Mouse (Mus musculus) cerebellum, postnatal 25 days (tissue): ENCODE measurements around the gene Asdurf.
"Not testable (repeated sequence)": the region's sequence is repeated elsewhere in the genome, so short reads cannot be mapped to it uniquely, and the experiment has no call there.

Source experiments
- DNase-seq, 2 experiments: peaks; one replicate each; pipeline ENCODE4 v3.0.0; 2021; ENCODE audit warnings: mixed read lengths in 2 of 2

Gene Asdurf

DNA sequence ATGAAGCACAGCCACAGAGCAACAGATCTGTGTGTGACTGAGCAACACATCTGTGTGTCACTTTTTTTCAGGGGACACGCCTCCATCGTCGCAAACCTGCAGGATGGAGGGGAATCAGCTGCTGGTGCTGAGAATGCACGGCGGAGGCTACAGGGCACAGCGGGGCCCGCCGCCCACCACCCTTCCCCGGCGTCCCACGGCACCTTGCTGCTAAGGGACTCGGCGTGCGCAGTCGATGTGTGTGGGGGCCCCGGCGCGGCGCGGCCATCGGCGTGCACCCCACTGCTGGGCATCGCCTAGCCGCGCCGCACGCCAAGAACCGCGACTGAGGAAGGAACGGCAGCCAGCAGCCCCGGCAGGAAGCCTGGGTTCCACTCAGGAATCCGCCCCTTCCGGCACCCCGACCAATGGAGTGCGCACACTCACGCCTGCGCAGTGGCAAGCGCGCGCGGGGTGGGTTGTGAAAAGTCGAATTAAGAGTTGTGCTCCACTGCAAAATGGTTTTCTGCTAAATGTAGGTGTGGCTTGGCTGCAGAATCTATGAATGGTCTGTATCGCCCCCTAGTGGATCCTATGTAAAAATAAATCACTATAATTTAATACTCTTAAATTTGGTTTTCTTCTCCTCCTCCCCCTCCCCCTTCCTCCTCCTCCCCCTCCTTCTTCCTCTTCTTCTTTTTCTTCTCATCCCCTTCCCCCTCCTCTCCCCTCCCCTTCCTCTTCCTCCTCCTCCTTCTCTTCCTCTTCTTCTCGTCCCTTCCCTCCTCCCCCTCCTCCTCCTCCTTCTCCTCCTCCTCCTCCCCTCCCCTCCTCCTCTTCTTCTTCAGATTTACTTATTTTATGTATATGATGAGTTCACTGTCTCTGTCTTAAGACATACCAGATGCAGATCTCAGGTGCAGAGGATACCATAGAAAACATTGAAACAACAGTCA lies at the start of gene Asdurf, which contains the start of the genes Gm28551 and Asnsd1:
Gene Asdurf (minus strand): TSS at position 293 of the 935 bp plus-strand sequence.
Gene Gm28551 (minus strand): TSS at position 341 of the 935 bp plus-strand sequence.
Gene Asnsd1 (minus strand): TSS at position 426 of the 935 bp plus-strand sequence.
- peak; percentile 97 for DNase-seq

DNA sequence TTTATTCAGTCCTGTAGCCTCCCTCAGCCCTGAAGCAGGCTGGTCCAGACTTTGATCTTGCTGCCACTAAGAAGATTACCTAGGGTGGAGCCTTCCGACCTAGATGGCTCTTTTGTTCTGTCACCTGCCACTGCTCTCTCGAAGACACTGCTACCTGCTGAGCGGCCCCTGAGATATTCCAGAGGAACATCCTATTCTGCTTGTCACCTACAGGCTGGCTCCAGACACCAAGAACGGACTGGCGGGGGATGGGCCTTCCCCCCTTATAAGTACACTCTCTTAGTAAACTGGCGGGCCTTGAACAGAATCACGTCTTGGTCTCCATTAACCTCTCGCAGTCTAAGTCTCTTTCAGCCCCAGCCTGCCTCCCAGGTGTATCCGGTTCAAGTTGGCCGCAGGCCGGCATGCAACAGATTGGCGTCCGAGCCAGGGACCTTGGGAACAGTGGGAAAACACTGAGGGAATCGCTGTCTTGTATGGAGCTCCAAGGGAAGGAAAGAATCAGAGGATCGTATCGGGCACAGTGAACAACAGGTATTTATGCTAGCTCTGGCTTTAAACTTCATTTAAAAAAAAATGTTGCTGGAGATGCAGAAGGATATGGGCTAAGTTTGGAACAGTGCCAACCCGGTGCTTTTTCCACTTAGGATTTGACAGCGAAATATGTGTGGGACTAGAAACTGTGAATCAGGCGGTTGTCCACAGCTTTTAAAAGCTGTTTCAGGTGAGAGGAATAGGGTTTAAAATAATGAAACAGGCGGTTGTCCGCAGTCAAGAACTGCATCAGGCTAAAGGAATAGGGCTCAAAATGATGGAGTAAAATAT lies 41.7 kb upstream of the Asdurf start:
- peak; percentile 54 to 63 for DNase-seq

GRCm38 (mm10) chr1:53388762-53389161 lies 36.3 kb upstream of the Asdurf start:
- peak in 1 of 2 experiments; percentile 6 for DNase-seq

DNA sequence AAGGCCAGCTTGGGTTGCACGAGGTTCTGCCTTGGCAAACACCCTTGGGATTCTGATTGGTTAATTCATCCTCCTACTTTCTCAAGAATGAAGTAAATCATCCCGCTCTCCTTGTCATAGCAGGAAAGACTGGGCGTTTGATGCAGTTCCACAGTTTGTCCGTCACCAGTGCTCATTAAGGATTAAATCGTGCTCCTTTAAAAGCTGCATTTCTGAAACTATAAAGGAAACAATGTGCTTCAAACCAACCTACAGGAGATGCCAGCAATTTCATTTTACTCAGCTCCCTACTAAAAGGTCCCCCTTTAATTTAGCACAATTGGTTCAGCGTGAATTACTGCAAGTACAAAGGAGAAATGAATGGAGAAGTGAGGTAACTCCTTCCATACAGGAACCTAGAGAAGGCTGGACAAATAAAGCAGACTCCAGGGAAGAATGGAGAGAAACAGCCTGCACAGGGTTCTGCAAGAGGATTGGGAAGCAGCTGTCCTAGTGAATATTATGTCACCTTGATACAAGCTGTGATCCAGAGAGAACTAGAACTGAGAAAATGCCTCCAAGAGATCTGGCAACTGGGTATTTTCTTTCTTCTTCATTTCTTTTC lies 31.8 kb upstream of the Asdurf start:
- no peak for DNase-seq

GRCm38 (mm10) chr1:53377731-53378130 lies 25.3 kb upstream of the Asdurf start:
- DNase-seq: no peak

DNA sequence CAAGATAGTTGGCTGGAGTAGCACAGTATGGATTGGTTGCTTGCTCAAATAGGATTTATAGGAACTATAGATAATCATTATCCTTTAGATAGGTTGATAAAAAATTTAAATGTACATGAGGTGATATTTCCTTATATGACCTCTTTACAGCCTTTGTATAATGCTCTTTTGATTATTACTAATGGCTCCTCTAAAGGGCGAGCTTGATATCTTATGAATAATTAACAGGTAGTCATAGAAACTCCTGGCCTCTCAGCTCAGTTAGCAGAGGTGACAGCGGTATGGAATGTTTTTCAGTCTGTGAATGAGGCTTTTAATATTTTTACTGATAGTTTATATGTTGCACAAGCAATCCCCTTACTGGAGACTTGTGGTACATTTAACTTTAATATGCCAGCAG lies 23.5 kb upstream of the Asdurf start:
- not testable (repeated sequence) for DNase-seq

DNA sequence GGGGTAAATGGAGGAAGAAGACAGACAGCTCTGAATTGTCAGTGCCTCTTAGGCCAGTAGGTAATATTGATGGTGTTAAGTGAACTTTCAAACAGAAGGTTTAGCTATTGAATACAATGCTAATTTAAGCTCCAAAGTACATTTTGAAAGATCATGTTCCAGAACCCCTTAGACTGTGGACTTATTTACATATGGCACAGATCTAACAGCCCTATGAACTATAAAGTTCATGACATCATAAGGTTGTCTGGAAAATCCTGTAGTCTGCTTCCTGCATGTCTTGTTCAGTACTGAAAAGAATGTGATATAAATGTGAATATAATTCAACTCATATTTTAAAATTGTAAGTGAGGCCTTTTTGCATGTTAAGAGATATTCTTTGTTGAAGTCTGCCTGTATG lies 6.6 kb upstream of the Asdurf start:
- DNase-seq: no peak

DNA sequence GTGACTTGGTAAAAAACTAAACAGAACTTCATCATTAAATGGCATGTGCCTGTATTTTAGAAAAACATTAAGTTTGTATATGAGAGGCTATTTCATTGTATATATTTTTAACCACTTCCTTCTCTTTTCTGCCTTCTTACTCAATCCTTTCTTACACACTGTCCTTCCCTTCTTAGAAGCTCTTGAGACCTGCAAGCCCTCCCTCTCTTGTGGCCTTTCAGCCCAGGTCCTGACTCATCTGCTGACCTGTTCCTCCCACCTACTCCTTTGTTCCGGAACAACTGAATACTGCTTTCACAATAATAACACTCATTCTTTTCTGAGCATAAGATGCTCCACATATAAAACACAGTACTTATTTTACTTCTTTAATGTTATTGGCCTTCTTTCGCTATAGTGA lies 11.3 kb downstream of the Asdurf start:
- DNase-seq: no peak

- DNase-seq: not testable (repeated sequence)
Measured at GRCm38 (mm10) chr1:53337403-53337802, 15.0 kb downstream of the Asdurf start.

DNA sequence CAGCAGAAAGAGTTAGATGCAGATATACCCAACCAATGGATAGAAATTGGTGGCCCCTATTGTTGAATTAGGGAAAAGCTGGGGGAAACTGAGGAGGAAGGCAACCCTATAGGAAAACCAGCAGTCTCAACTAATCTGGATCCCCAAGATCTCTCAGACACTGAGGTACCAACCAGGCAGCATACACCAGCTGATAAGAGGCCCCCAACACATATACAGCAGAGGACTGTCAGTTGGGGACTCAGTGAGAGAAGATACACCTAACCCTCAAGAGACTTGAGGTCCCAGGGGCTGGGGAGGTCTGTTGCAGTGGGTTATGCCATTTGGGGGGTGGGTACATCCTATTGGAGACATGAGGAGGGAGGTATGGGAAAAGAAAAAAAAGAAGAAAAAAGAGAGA lies 17.0 kb downstream of the Asdurf start:
- no peak for DNase-seq

- DNase-seq: not testable (repeated sequence)
Measured at GRCm38 (mm10) chr1:53333527-53333926, 18.9 kb downstream of the Asdurf start.

DNA sequence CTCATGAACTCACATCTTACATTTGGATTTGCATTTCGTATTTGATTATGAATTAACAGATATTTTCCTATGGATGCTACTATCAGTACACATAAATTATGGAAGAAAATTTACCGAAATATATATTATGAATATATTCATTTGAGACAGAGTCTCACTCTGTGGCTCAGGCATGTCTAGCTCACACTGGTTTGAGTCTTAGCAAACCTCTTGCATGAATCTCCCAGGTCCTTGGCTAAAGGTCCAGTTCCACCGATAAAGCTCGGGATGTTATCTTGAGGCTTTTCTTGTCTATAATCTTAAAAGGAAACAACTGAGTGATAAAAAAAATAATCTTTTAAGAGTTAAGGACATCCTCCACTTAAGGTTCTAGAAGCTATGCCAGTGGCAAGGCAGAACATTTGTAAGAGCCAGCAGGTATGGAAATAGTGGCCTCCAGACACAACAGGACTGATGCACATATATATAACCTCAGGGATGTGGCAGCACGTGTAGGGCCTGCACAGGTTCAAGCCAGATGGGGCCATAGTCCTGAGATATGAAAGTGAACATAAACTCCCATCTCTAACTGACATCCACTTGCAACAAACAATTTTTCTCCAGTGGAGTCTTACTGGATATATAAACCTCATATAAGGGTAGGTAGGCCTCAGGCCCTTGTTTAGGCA lies 27.5 kb downstream of the Asdurf start:
- no peak for DNase-seq

DNA sequence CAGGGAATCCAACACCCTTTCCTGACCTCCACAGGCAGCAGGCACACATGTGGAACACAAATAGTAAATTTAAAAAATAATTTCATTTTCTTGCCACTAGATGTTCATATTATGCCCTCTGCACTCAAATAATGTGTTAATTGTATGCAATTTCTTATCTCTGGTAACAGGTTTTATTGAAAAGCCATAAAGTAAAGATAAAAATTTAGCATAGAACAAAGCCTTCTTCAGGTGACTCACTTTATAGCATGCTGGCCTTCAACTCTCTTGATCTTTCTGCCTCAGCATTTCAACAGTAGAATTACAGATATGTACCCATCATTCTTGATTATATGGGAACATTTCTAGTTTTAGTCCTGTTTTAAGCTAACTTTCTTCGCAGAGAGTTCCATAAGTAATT lies 28.1 kb downstream of the Asdurf start:
- no peak for DNase-seq

GRCm38 (mm10) chr1:53323254-53323653 lies 29.2 kb downstream of the Asdurf start:
- no peak for DNase-seq

DNA sequence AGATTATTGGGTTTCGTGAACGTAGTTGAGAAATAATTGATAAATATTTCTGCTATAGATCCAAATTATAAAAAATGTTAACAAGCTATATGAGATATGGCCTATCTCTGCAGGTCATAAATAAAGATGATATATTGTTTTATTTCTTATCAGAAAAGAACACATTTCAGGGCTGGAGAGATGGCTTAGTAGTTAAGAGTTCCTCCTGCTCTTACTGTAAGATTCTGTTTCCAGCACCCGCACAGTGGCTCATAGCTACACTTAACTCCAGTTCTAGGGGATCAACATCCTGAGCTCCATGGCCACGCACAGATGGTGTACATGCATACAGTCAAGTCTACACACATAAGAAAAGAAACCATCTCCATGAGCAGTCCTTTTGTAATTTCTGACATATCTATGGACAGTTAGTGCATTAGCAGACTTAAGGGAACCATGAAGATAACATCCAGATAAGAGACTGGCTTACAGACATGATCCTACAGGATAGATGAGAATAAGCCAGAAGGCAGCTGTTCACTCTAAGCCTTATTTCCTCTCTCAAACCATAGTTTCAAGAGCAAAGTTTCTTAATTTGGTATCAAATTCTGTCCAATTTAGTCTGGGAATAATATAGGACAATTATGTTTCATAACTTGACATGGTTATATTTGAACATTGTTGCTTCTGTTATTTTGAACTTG lies 30.6 kb downstream of the Asdurf start:
- no peak for DNase-seq

- DNase-seq: peak; percentile 91 to 94
Measured at GRCm38 (mm10) chr1:53312989-53313967, 39.1 kb downstream of the Asdurf start, which contains the start of gene Osgepl1. TSS of gene Osgepl1 (plus strand) at chr1:53313624.

DNA sequence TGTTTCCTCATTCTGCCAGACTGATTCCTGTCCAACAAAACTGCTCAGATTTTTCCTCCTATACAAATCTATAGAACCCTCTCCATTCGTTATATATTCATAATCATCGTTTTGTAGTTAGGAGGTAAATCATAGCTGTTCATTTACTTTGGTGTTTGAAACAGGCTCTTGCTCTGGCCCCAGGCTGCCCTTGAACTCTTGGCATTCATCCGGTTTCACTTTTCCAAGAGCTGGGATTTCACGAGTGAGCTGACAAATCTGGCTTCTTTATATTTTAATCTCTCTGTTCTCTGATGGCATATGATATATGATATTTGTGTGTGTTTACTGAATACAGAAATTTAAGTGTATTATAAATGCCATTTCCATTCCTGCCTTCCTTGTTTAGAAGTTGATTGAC lies 51.9 kb downstream of the Asdurf start:
- no peak for DNase-seq
